Mouse (Mus musculus): ENCODE measurements at regions not wholly inside any gene's neighbourhood (a gene's known extent, or its start where the extent isn't known, plus 50 kb on each side); places are given as distances from the start of the nearest gene placed in this dataset.

GRCm38 (mm10) chr8:6813816-6814215, 1708.7 kb upstream of the Slc10a2 start:
- DNase-seq (ENCODE audit: low read depth, low spot score), result no peak

- DNase-seq (ENCODE audit: low read depth, low spot score), result no peak
Observed at GRCm38 (mm10) chr8:6807116-6807515, 1702.0 kb upstream of the Slc10a2 start.

- no peak for DNase-seq (ENCODE audit: low read depth, low spot score)
Observed at GRCm38 (mm10) chr8:6803199-6803598, 1698.0 kb upstream of the Slc10a2 start.

GRCm38 (mm10) chr8:6801076-6801475, 1695.9 kb upstream of the Slc10a2 start:
- no peak for DNase-seq (ENCODE audit: low read depth, low spot score)

GRCm38 (mm10) chr8:6789096-6789495, 1683.9 kb upstream of the Slc10a2 start:
- DNase-seq (ENCODE audit: low read depth, low spot score), result peak; percentile 34

GRCm38 (mm10) chr8:6780983-6781382, 1675.8 kb upstream of the Slc10a2 start:
- DNase-seq (ENCODE audit: low read depth, low spot score), result no peak

- DNase-seq (ENCODE audit: low read depth, low spot score), result no peak
Observed at GRCm38 (mm10) chr8:6775103-6775502, 1670.0 kb upstream of the Slc10a2 start.

- DNase-seq (ENCODE audit: low read depth, low spot score), result no peak
Observed at GRCm38 (mm10) chr8:6729571-6729970, 1624.4 kb upstream of the Slc10a2 start.

- peak; percentile 6 for DNase-seq (ENCODE audit: low read depth, low spot score)
Observed at GRCm38 (mm10) chr8:6708886-6709449, 1603.8 kb upstream of the Slc10a2 start.

GRCm38 (mm10) chr8:6688595-6688994, 1583.4 kb upstream of the Slc10a2 start:
- no peak for DNase-seq (ENCODE audit: low read depth, low spot score)

GRCm38 (mm10) chr8:6658860-6659259, 1553.7 kb upstream of the Slc10a2 start:
- DNase-seq (ENCODE audit: low read depth, low spot score), result no peak

- no peak for DNase-seq (ENCODE audit: low read depth, low spot score)
Observed at GRCm38 (mm10) chr8:6657451-6657990, 1552.4 kb upstream of the Slc10a2 start.

- no peak for DNase-seq (ENCODE audit: low read depth, low spot score)
Observed at GRCm38 (mm10) chr8:6652180-6652579, 1547.0 kb upstream of the Slc10a2 start.

- DNase-seq (ENCODE audit: low read depth, low spot score), result no peak
Observed at GRCm38 (mm10) chr8:6648083-6648482, 1542.9 kb upstream of the Slc10a2 start.

GRCm38 (mm10) chr8:6645287-6645957, 1540.3 kb upstream of the Slc10a2 start:
- DNase-seq (ENCODE audit: low read depth, low spot score), result no peak

- no peak for DNase-seq (ENCODE audit: low read depth, low spot score)
Observed at GRCm38 (mm10) chr8:6644396-6644795, 1539.2 kb upstream of the Slc10a2 start.

- no peak for DNase-seq (ENCODE audit: low read depth, low spot score)
Observed at GRCm38 (mm10) chr8:6627009-6627557, 1521.9 kb upstream of the Slc10a2 start.

- no peak for DNase-seq (ENCODE audit: low read depth, low spot score)
Observed at GRCm38 (mm10) chr8:6608891-6609290, 1503.7 kb upstream of the Slc10a2 start.

GRCm38 (mm10) chr8:6606854-6607535, 1501.8 kb upstream of the Slc10a2 start:
- DNase-seq (ENCODE audit: low read depth, low spot score), result peak; percentile 41

GRCm38 (mm10) chr8:6604232-6604804, 1499.2 kb upstream of the Slc10a2 start:
- no peak for DNase-seq (ENCODE audit: low read depth, low spot score)

- DNase-seq (ENCODE audit: low read depth, low spot score), result no peak
Observed at GRCm38 (mm10) chr8:6590146-6590545, 1485.0 kb upstream of the Slc10a2 start.
